Mouse (Mus musculus): ENCODE measurements around the gene Ptpn11.

DNA sequence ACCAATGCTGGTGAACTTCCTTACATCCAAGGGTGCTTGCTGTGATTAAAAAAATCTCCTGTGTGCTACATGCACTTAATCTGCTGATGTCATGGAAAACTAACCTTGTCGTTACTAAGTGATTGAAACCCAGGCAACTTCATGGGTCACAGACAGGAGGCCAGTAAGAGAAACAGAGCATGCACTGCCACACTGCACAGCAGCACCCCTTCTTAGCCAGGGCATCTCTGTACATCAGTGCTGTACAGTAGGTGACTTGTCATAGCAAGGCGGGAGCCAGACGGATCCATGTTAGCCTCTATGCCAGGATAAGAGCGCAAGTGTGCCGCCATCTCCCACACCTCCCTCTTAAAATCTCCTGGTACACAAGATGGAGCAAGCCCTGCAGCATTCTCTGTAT, 45.6 kb downstream of the Ptpn11 start:
- TF ChIP-seq CTCF (IDR thresholded peaks at IDR 0.05; ENCODE audit: borderline replicate concordance, insufficient read depth, low read length) (no peak), POLR2A (IDR thresholded peaks at IDR 0.05; ENCODE audit: low read depth, low read length) (no peak)

Data from embryonic fibroblast, embryonic 13.5 days (primary cell).